Mouse (Mus musculus) heart, embryonic 11.5 days (tissue): ENCODE measurements around the gene Cpox. TPM values are rescaled to one million over a fixed set of nuclear protein-coding genes. Genes with fewer than 3 reads are reported as not detected.

Experiments
- ATAC-seq: fragments of 200-750 bp; cut with Nextera tagmentation; replicated peaks from 2 replicates; pipeline ENCODE4 v1.8.0; 2017; ENCODE audit warnings: moderate library complexity; ENCODE audit not compliant: insufficient number of reproducible peaks, low FRiP score, low TSS enrichment
- H3K27ac ChIP-seq: fragments of 300-500 bp; sonication (generic); 2 replicates; pipeline ENCODE4 v1.5.1; 2014; ENCODE audit warnings: mild to moderate bottlenecking, low read depth, low read length
- H3K27me3 ChIP-seq: fragments of 300-500 bp; sonication (generic); 2 replicates; pipeline ENCODE4 v1.6.1; 2014; ENCODE audit warnings: mild to moderate bottlenecking, low read length, mixed read lengths; ENCODE audit not compliant: control insufficient read depth, insufficient read depth
- H3K36me3 ChIP-seq: fragments of 300-500 bp; sonication (generic); 2 replicates; pipeline ENCODE4 v1.6.1; 2014; ENCODE audit warnings: mild to moderate bottlenecking, low read length, moderate library complexity, mixed read lengths; ENCODE audit not compliant: control insufficient read depth, insufficient read depth
- H3K4me1 ChIP-seq: fragments of 300-500 bp; sonication (generic); 2 replicates; pipeline ENCODE4 v1.6.1; 2014; ENCODE audit warnings: low read length; ENCODE audit not compliant: control insufficient read depth, insufficient read depth
- H3K4me2 ChIP-seq: fragments of 300-500 bp; sonication (generic); 2 replicates; pipeline ENCODE4 v1.6.1; 2014; ENCODE audit warnings: mild to moderate bottlenecking, moderate library complexity
- H3K4me3 ChIP-seq: fragments of 300-500 bp; sonication (generic); 2 replicates; pipeline ENCODE4 v1.5.1; 2014; ENCODE audit warnings: low read depth, low read length
- H3K9ac ChIP-seq: fragments of 300-500 bp; sonication (generic); 2 replicates; pipeline ENCODE4 v1.6.1; 2014; ENCODE audit warnings: mild to moderate bottlenecking, low read depth, low read length, moderate library complexity
- H3K9me3 ChIP-seq: fragments of 300-500 bp; sonication (generic); replicated peaks from 2 replicates; pipeline ENCODE4 v1.6.1; 2016; ENCODE audit warnings: low read length; ENCODE audit not compliant: control insufficient read depth
- WGBS: fragments of 180-500 bp; shearing (Covaris S2); extraction: QIAGEN DNeasy Blood & Tissue Kit; methylation state at CpG from one replicate; pipeline ENCODE4 v1.1.7; 2014; ENCODE audit not compliant: insufficient replicate concordance; 5-methylcytosine and 5-hydroxymethylcytosine counted together
- polyA plus RNA-seq: library from polyadenylated mRNA; unstranded; fragments of >200 nt; fragmentation: Nextera tagmentation; extraction: Ambion mirVana; gene quantifications from 2 replicates; pipeline ENCODE4 v1.2.1, GENCODE M21; 2014

The Cpox gene
- polyA plus RNA-seq, 1 experiment from 2014 or later: 67.7 TPM

- Histone ChIP-seq H3K4me2 (no peak overlapping the region), H3K27ac (no peak overlapping the region), H3K9me3 (no peaks in the 10 kb centered on the region), H3K4me1 (0 out of 2 replicates have a peak, but pooled peaks cover 5% of the 10 kb centered on the region), H3K36me3 (no peaks in the 10 kb centered on the region), H3K4me3 (no peak overlapping the region), H3K9ac (no peak overlapping the region), H3K27me3 (no peaks in the 10 kb centered on the region)
- 82% methylated on average over 3 of the region's 3 CpGs for WGBS
- no peak for ATAC-seq
Measured at GRCm38 (mm10) chr16:58708601-58709475, 38.7 kb downstream of the Cpox start.

DNA sequence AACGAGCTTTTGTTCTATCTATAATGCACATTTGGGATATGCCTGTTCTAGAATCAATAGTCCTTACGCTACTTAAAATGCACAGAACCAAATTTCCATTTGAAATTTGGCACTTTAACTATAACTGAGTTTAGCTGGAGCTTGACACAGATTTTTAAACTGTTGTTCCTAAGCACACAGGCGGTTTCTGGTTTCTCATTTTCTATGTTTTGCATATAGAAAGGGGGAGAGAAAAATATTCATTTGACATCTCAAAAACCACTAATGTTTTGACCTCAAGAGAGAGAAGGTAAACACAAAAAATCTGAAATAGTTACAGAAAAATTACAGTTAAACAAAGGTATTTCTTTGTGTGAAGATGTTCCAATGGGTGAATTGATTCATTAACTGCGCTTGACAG, 39.4 kb downstream of the Cpox start:
- WGBS: 79% methylated on average over 4 of the region's 4 CpGs
- H3K36me3 ChIP-seq: no peaks in the 10 kb centered on the region
- no peak overlapping the region for H3K4me3 ChIP-seq
- no peak overlapping the region for H3K27ac ChIP-seq
- no peaks in the 10 kb centered on the region for H3K27me3 ChIP-seq
- H3K9ac ChIP-seq: no peak overlapping the region
- no peaks in the 10 kb centered on the region for H3K9me3 ChIP-seq
- no peak for ATAC-seq
- no peaks in the 10 kb centered on the region for H3K4me1 ChIP-seq
- H3K4me2 ChIP-seq: no peak overlapping the region

GRCm38 (mm10) chr16:58712221-58712620, 42.1 kb downstream of the Cpox start:
- no peaks in the 10 kb centered on the region for H3K27me3 ChIP-seq
- no peaks in the 10 kb centered on the region for H3K36me3 ChIP-seq
- WGBS: 76% methylated on average over 8 of the region's 8 CpGs
- H3K4me2 ChIP-seq: no peak overlapping the region
- no peak overlapping the region for H3K9ac ChIP-seq
- H3K4me3 ChIP-seq: no peak overlapping the region
- no peaks in the 10 kb centered on the region for H3K4me1 ChIP-seq
- H3K27ac ChIP-seq: no peak overlapping the region
- H3K9me3 ChIP-seq: no peaks in the 10 kb centered on the region
- no peak for ATAC-seq

DNA sequence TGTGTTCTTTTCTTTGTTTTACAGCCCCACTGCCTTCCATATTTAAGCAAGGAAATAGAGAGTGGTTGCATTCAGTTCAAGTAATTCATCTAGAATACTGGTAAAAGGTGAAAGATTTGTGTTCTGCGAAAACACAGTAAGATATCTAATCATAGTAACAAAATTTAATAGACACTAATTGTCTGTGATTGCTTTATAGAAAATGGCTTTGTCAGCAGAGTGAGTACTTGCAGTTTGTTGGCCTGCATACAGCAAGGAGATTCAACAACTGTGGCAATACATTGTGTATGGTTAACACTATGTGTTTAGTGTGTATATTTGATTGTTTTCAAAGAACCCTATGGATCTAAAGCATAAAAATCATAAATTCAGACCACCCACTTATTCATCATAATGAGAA, 43.0 kb downstream of the Cpox start:
- Histone ChIP-seq H3K4me2 (no peak overlapping the region), H3K9me3 (no peaks in the 10 kb centered on the region), H3K27ac (no peak overlapping the region), H3K27me3 (no peaks in the 10 kb centered on the region), H3K4me3 (no peak overlapping the region), H3K9ac (no peak overlapping the region), H3K36me3 (no peaks in the 10 kb centered on the region), H3K4me1 (no peaks in the 10 kb centered on the region)
- 88% methylated on average over 1 of the region's 1 CpGs for WGBS
- ATAC-seq: no peak

- no peaks in the 10 kb centered on the region for H3K27me3 ChIP-seq
- H3K9ac ChIP-seq: no peak overlapping the region
- no peak overlapping the region for H3K4me2 ChIP-seq
- H3K4me3 ChIP-seq: no peak overlapping the region
- H3K27ac ChIP-seq: no peak overlapping the region
- no peaks in the 10 kb centered on the region for H3K4me1 ChIP-seq
- ATAC-seq: no peak
- WGBS: 62% methylated on average over 4 of the region's 4 CpGs
- no peaks in the 10 kb centered on the region for H3K9me3 ChIP-seq
- H3K36me3 ChIP-seq: no peaks in the 10 kb centered on the region
Measured at GRCm38 (mm10) chr16:58715018-58715417, 44.9 kb downstream of the Cpox start.

DNA sequence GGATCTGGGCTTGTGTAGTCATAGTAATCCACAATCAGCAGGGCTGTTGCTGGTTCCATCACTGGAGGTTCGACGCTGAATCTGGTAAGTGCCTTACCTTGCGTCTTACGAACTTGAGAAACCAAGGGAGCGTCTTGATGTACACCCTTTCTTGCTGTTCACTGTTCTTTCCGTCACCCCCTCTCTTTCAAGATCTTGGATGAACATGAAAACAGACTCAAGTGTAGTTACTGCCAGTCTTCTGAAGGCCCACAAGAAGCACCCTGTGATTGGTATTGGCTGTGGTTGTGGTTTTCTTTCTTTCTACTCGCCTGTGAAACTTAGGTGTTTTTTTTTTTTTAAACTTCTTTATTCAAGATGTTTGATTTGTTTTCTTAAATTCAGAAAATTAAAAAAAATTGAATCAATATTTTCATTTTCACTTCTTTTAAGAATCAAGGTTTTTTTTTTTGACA, 48.6 kb downstream of the Cpox start, which contains the start of gene Gpr15:
Gene Gpr15 (minus strand): TSS at position 405 of the 455 bp plus-strand sequence.
- Histone ChIP-seq H3K9me3 (no peaks in the 10 kb centered on the region), H3K4me1 (no peaks in the 10 kb centered on the region), H3K27me3 (no peaks in the 10 kb centered on the region), H3K9ac (no peak within 1 kb of the TSS), H3K36me3 (no peaks in the 10 kb centered on the region), H3K27ac (no peak within 1 kb of the TSS), H3K4me2 (no peak within 1 kb of the TSS), H3K4me3 (no peak within 1 kb of the TSS)
- no peak for ATAC-seq
- WGBS: 78% methylated on average over 7 of the region's 7 CpGs

- WGBS: 72% methylated on average over 2 of the region's 2 CpGs
Measured at GRCm38 (mm10) chr16:58722292-58722691, 52.2 kb downstream of the Cpox start.

GRCm38 (mm10) chr16:58726680-58727476, 56.8 kb downstream of the Cpox start:
- H3K9ac ChIP-seq: no peak overlapping the region
- no peaks in the 10 kb centered on the region for H3K9me3 ChIP-seq
- ATAC-seq: no peak
- H3K36me3 ChIP-seq: peaks cover 7% of the 10 kb centered on the region; the same call in 1 of the 2 replicates
- 78% methylated on average over 11 of the region's 11 CpGs for WGBS
- peak overlapping the region; percentile 72; the same call in 1 of the 2 replicates for H3K4me3 ChIP-seq
- H3K4me1 ChIP-seq: peaks cover 5% of the 10 kb centered on the region
- no peaks in the 10 kb centered on the region for H3K27me3 ChIP-seq
- no peak overlapping the region for H3K27ac ChIP-seq
- H3K4me2 ChIP-seq: no peak overlapping the region

More at GRCm38 (mm10) chr16:58722292-58722691, 52.2 kb downstream of the Cpox start:
- H3K4me2 ChIP-seq: no peak overlapping the region
- no peaks in the 10 kb centered on the region for H3K27me3 ChIP-seq
- no peak overlapping the region for H3K4me3 ChIP-seq
- ATAC-seq: no peak
- H3K9ac ChIP-seq: no peak overlapping the region
- H3K36me3 ChIP-seq: no peaks in the 10 kb centered on the region
- no peaks in the 10 kb centered on the region for H3K4me1 ChIP-seq
- no peaks in the 10 kb centered on the region for H3K9me3 ChIP-seq
- H3K27ac ChIP-seq: no peak overlapping the region
